8 mouse cellular contexts compared by ENCODE assay signal in the genomic region with DNA sequence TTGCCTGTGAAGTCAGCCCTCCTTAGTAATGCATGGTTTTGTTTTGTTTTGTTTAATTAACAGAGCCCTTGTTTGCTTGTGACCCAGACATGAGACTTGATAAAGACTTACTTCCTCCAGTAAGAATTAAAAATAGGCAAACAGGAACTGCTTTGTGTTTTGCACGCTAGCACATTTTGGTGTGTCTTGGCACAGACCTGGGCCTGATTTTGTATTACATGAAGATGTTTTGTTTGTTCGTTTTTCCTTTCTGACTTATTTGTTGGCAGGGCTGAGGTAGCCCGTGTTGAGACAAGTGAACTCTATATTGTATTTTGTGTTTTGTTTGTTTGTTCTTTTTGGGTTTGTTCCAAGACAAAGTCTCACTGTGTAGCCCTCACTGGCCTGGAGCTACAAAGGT. TPM values are rescaled to one million over a fixed set of nuclear protein-coding genes. Genes with fewer than 3 reads are reported as not detected.
A peak's percentile ranks its signal among the peaks of the same experiment; 100 is the strongest.
DNase-seq lines count a peak whose midpoint lies in the region; ATAC-seq and TF ChIP-seq lines count a peak whose summit lies in the region.

No protein-coding gene starts in this region.

- H3K27ac ChIP-seq in kidney, adult 2 months (ENCODE audit: insufficient read depth, low read depth, low read length), result peak overlapping the region; percentile 87
- H3K27ac ChIP-seq in embryonic facial prominence, embryonic 12.5 days, result no peak overlapping the region
- H3K27ac ChIP-seq in intestine, embryonic 14.5 days (ENCODE audit: low read depth), result no peak overlapping the region
- H3K27ac ChIP-seq in midbrain, embryonic 12.5 days (replicated peaks), result no peak overlapping the region

- no peaks in the 10 kb centered on the region for H3K9me3 ChIP-seq in embryonic facial prominence, embryonic 12.5 days
- H3K9me3 ChIP-seq in intestine, embryonic 14.5 days (ENCODE audit: control insufficient read depth, low read length), result no peaks in the 10 kb centered on the region
- H3K9me3 ChIP-seq in midbrain, embryonic 12.5 days, result no peaks in the 10 kb centered on the region

- peaks cover 32% of the 10 kb centered on the region for H3K4me1 ChIP-seq in kidney, adult 2 months (ENCODE audit: control insufficient read depth, insufficient read depth, low read length)
- peaks cover 14% of the 10 kb centered on the region for H3K4me1 ChIP-seq in embryonic facial prominence, embryonic 12.5 days
- H3K4me1 ChIP-seq in intestine, embryonic 14.5 days (replicated peaks; ENCODE audit: control insufficient read depth, insufficient read depth, low read length), result peaks cover 14% of the 10 kb centered on the region
- peaks cover 16% of the 10 kb centered on the region for H3K4me1 ChIP-seq in midbrain, embryonic 12.5 days

- no peak for TF ChIP-seq CTCF in kidney, adult 2 months (conservative IDR thresholded peaks at IDR 0.05; ENCODE audit: insufficient read depth, insufficient read length, low read depth, low read length)

- H3K9ac ChIP-seq in embryonic facial prominence, embryonic 12.5 days, result peak overlapping the region; percentile 83
- H3K9ac ChIP-seq in intestine, embryonic 14.5 days (ENCODE audit: low read length), result peak overlapping the region; percentile 54
- peak overlapping the region; percentile 72 for H3K9ac ChIP-seq in midbrain, embryonic 12.5 days (replicated peaks)

- peak overlapping the region; percentile 70 for H3K4me2 ChIP-seq in embryonic facial prominence, embryonic 12.5 days (replicated peaks)
- H3K4me2 ChIP-seq in intestine, embryonic 14.5 days (ENCODE audit: low read length), result peak overlapping the region; percentile 71
- H3K4me2 ChIP-seq in midbrain, embryonic 12.5 days (replicated peaks), result peak overlapping the region; percentile 76

- TF ChIP-seq POLR2A in kidney, adult 2 months (IDR thresholded peaks at IDR 0.05; ENCODE audit: low read depth, low read length), result no peak

- WGBS in kidney, adult 2 months, result 16% methylated on average over 3 of the region's 3 CpGs
- WGBS in embryonic facial prominence, embryonic 12.5 days, result 49% methylated on average over 3 of the region's 3 CpGs
- 44% methylated on average over 3 of the region's 3 CpGs for WGBS in intestine, embryonic 14.5 days
- 56% methylated on average over 3 of the region's 3 CpGs for WGBS in midbrain, embryonic 12.5 days

- no peak for ATAC-seq in embryonic facial prominence, embryonic 12.5 days (ENCODE audit: insufficient number of reproducible peaks, insufficient read depth, low FRiP score, low TSS enrichment)
- no peak for ATAC-seq in intestine, embryonic 14.5 days (replicated peaks; ENCODE audit: low FRiP score, low TSS enrichment, low read depth)
- ATAC-seq in midbrain, embryonic 12.5 days (ENCODE audit: low FRiP score, low read depth), result no peak

- peak; percentile 59 for DNase-seq in kidney, adult 2 months
- no peak for DNase-seq in kidney, adult 18-20 months
- no peak for DNase-seq in intestine, embryonic 14.5 days (ENCODE audit: low spot score)
- DNase-seq in embryo, embryonic 10 days (ENCODE audit: low spot score), result no peak
- no peak for DNase-seq in frontal cortex, postnatal 14 days (ENCODE audit: low spot score in 2 of 2)
- no peak for DNase-seq in ovary, adult 18-20 months (ENCODE audit: low spot score)

- H3K36me3 ChIP-seq in kidney, adult 2 months (ENCODE audit: control insufficient read depth, insufficient read depth, low read length), result no peaks in the 10 kb centered on the region
- peaks cover 4% of the 10 kb centered on the region; the same call in 1 of the 2 replicates for H3K36me3 ChIP-seq in embryonic facial prominence, embryonic 12.5 days
- no peaks in the 10 kb centered on the region for H3K36me3 ChIP-seq in intestine, embryonic 14.5 days (ENCODE audit: control insufficient read depth, insufficient read depth, low read length)
- H3K36me3 ChIP-seq in midbrain, embryonic 12.5 days, result no peaks in the 10 kb centered on the region

- H3K27me3 ChIP-seq in kidney, adult 2 months (replicated peaks; ENCODE audit: control insufficient read depth, insufficient read depth, low read length), result no peaks in the 10 kb centered on the region
- no peaks in the 10 kb centered on the region for H3K27me3 ChIP-seq in embryonic facial prominence, embryonic 12.5 days
- H3K27me3 ChIP-seq in intestine, embryonic 14.5 days (replicated peaks; ENCODE audit: control insufficient read depth, insufficient read depth, low read length), result no peaks in the 10 kb centered on the region
- H3K27me3 ChIP-seq in midbrain, embryonic 12.5 days, result 0 out of 2 replicates have a peak, but pooled peaks cover 3% of the 10 kb centered on the region

- peak overlapping the region; percentile 63 for H3K4me3 ChIP-seq in kidney, adult 2 months (ENCODE audit: insufficient read depth, low read depth, low read length)
- peak overlapping the region; percentile 86 for H3K4me3 ChIP-seq in embryonic facial prominence, embryonic 12.5 days
- H3K4me3 ChIP-seq in intestine, embryonic 14.5 days (ENCODE audit: low read depth, low read length), result peak overlapping the region; percentile 62
- H3K4me3 ChIP-seq in midbrain, embryonic 12.5 days, result peak overlapping the region; percentile 69

RNA-seq across cellular contexts. Expression of a gene that starts 0.8 kb away (rescaled TPM):
- 70.2 and 76.1 TPM in 2 replicates for polyA plus RNA-seq in kidney, adult 2 months (2012; rRNA removed)
- polyA plus RNA-seq in embryonic facial prominence, embryonic 12.5 days (2016; fragmentation: Nextera tagmentation; extraction: Ambion mirVana), result 60.6 and 64.6 TPM in 2 replicates
- 63.8 and 82.2 TPM in 2 replicates for polyA plus RNA-seq in intestine, embryonic 14.5 days (2014; fragmentation: Nextera tagmentation; extraction: Ambion mirVana)
- polyA plus RNA-seq in midbrain, embryonic 12.5 days (2016; fragmentation: Nextera tagmentation; extraction: Ambion mirVana), result 104 TPM in 2 replicates

RNA-seq across cellular contexts. Expression of a gene that starts 25.5 kb away (rescaled TPM):
- 0.05 and 0.14 TPM in 2 replicates for polyA plus RNA-seq in kidney, adult 2 months (2012; rRNA removed)
- polyA plus RNA-seq in embryonic facial prominence, embryonic 12.5 days (2016; fragmentation: Nextera tagmentation; extraction: Ambion mirVana), result 0.58 and 1.1 TPM in 2 replicates
- 0.32 and 0.65 TPM in 2 replicates for polyA plus RNA-seq in intestine, embryonic 14.5 days (2014; fragmentation: Nextera tagmentation; extraction: Ambion mirVana)
- polyA plus RNA-seq in midbrain, embryonic 12.5 days (2016; fragmentation: Nextera tagmentation; extraction: Ambion mirVana), result 3.9 and 4.1 TPM in 2 replicates

RNA-seq across cellular contexts. Expression of a gene that starts 29.0 kb away (rescaled TPM):
- 519 and 608 TPM in 2 replicates for polyA plus RNA-seq in kidney, adult 2 months (2012; rRNA removed)
- 122 and 129 TPM in 2 replicates for polyA plus RNA-seq in embryonic facial prominence, embryonic 12.5 days (2016; fragmentation: Nextera tagmentation; extraction: Ambion mirVana)
- 168 and 170 TPM in 2 replicates for polyA plus RNA-seq in intestine, embryonic 14.5 days (2014; fragmentation: Nextera tagmentation; extraction: Ambion mirVana)
- polyA plus RNA-seq in midbrain, embryonic 12.5 days (2016; fragmentation: Nextera tagmentation; extraction: Ambion mirVana), result 116 TPM in 2 replicates

RNA-seq across cellular contexts. Expression of a gene that starts 44.0 kb away (rescaled TPM):
- 0.06 TPM in 1 of 2 replicates, not detected in the other for polyA plus RNA-seq in kidney, adult 2 months (2012; rRNA removed)
- polyA plus RNA-seq in embryonic facial prominence, embryonic 12.5 days (2016; fragmentation: Nextera tagmentation; extraction: Ambion mirVana), result 0.93 and 1.2 TPM in 2 replicates
- 0.35 TPM in 1 of 2 replicates, not detected in the other for polyA plus RNA-seq in intestine, embryonic 14.5 days (2014; fragmentation: Nextera tagmentation; extraction: Ambion mirVana)
- polyA plus RNA-seq in midbrain, embryonic 12.5 days (2016; fragmentation: Nextera tagmentation; extraction: Ambion mirVana), result 0.71 TPM in 1 of 2 replicates, not detected in the other
